Mouse (Mus musculus) brain, embryonic 18.5 days (tissue): ENCODE measurements around the gene Ttc19.

Source experiments
- DNase-seq: peaks from one replicate; pipeline ENCODE4 v3.0.0-alpha.2; 2012; ENCODE audit warnings: low read depth, low spot score

The Ttc19 gene

DNA sequence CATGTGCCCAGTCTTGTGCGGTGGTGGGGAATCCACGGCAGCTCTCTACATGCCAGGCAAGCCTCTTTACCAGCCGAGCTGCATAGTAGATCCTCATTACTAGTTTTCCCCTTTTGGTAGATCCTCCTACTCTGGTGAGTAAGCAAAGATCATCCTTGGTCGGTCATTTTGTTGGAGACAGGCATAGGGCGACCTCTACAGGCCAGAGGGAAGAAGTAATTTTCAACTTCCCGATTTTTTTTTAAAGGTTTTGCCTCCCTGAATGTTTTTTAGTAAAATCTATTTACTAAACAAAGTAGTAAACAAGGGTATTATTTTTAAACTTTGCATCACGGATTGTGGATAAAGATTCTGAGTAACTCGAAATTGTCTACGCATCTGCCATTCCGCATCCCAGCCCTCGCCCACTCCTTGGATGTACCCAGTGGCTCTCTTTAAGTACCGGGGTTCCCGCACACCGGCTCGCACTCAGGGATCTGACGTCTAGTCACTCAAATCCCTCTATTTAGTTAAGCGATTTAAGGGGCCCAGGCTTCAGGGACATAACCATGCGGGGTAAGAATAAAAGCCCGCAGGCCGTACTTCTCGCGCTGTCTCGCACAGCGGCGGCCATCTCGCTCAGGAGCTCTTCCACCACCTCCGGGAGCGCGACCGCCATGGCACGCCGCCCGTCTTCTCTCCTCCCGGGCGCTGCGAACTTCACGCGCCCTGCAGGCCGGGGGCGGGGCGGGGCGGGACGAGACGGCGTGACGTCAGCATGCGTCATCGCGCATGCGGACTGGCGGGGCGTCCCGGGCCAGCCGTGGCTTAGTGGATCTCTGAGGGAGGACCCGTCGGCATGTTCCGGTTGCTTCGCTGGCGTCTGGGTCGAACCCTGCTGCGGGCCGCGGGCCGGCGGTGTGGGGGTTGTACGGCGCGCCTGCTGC, at the start of gene Ttc19, which contains the start of gene Zswim7:
Gene Ttc19 (plus strand): TSS at position 799 of the 926 bp plus-strand sequence.
Gene Zswim7 (minus strand): TSS at position 701 of the 926 bp plus-strand sequence.
- DNase-seq: peak; percentile 80

DNA sequence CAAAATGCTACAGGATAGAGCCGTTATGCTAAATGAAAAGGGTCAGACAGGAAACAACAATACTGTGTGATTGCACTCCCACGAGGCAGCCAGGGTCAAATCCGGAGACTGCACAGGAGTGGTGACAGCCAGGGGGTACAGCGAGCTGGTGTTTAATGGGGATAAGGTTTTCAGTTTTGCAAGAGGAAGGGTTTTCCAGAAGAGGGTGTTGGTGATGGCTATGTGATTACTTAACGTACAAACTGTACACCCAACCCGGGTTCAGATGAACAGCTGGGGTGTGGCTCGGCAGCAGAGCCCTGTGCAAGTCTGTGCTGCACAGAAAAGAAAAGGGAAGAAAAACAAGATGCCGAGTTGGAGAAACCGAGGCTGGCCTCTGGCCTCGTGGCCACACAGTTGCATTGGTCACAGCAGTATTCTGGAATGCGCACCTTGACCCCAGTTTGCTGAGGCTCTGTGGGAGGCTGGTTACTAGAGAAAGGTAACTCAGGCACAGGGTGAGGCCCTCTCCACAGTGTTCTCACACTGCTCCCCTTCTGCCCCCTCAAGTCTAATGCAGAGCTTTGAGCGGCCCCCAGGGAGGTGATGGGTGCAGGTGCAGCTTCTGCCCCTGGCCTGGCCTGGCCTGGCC, 40.5 kb upstream of the Ttc19 start:
- DNase-seq: no peak

DNA sequence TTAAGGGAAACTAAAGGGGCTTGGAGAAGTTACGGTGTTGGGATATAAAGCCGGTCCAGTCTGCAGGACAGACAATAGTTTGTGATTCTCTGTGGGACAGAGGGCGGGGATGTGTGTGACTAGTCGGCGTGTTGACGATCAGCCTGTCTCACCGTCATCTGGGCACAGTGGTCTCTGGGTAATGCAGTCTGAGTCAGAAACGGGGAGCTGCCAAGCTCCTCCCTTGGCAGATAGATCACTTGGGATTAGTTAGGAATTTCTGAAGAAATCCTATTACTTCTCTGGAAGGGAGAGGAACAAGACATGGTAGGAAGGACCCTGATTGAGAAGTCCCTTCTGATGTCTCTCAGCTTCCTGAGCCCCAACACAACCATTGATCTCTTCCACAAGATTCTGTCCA, 37.4 kb upstream of the Ttc19 start:
- no peak for DNase-seq

DNA sequence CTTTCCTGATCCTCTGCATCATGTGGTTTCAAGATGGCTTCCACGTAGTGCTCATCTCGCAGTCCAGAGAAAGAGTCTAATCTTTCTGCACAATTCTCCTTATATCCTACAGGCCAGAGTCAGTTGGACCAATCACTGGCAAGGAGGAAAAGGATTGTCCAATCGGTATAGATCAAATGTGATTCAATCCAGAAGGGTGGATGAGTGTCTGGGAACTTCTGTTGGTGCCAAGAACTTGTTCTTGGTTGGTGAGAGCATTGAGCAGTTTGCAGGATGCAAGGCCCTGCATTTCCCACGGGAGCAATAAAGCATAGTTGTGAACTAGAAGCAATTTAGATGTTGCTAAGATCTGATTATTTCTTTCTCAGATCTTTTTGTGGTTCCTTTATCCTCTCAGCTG, 36.8 kb upstream of the Ttc19 start:
- no peak for DNase-seq

DNA sequence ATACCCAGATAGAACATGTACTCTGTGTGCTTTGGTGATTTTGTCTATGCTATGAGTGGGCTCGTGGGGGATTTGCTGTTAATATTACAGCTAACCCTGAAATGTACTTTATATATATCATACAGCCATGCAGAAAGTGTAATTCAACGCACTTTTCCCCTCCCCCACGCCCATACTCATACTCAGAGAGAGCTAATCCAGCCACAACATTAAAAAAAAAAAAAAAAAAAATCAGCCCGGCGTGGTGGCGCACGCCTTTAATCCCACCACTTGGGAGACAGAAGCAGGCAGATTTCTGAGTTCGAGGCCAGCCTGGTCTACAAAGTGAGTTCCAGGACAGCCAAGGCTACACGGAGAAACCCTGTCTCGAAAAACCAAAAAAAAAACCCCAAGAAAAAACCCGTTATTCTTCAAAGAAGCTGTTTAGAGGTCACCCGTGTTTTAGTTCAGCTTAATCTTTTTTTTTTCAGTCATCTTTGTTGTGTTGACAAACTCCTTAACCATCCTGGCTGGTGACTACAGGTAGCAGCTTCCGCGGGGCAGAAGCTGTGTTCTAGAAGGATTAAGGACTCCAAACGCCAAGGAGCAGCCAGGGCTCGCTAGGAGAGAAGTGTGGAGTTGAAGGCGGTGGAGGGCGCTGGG, 33.4 kb upstream of the Ttc19 start:
- no peak for DNase-seq

DNA sequence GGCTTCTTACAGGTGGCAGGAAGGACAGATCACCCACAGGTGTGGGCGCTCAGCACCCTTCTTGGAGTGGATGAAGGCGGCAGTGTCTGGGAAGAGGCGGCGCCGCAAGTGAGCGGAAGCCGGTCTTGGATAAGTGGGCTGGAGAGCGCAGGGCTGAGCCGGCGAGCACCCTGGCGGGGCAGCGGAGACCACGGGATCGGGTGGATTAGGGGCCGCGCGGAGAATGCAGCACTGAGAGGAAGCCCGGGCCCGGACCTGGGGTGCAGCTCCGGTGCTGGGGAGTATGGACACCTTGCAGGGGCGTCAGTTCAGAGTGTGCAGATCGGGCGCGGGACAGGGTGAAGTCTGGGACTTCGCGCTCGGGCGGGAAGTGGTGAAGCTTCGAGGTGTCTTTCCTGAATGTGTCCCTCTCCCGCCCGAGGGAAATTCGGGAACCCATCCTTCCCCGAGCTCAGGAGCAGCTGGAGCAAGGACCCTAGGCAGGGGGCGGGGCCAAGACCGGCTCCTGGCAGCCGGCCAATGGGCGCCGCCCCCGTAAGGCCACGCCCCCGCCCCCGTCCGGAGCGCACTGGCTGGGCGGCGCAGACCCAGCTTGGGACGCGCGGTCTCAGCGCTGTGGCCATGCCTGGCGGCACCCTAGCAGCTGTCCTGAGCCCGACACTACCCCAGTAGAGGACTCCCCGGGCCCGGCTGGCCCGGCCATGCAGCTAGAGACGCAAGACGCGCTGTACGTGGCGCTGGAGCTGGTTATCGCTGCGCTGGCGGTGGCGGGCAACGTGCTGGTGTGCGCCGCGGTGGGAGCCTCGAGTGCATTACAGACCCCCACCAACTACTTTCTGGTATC, 32.6 kb upstream of the Ttc19 start, which contains the start of gene Adora2b:
Gene Adora2b (plus strand): TSS at position 584 of the 844 bp plus-strand sequence.
- DNase-seq: no peak

DNA sequence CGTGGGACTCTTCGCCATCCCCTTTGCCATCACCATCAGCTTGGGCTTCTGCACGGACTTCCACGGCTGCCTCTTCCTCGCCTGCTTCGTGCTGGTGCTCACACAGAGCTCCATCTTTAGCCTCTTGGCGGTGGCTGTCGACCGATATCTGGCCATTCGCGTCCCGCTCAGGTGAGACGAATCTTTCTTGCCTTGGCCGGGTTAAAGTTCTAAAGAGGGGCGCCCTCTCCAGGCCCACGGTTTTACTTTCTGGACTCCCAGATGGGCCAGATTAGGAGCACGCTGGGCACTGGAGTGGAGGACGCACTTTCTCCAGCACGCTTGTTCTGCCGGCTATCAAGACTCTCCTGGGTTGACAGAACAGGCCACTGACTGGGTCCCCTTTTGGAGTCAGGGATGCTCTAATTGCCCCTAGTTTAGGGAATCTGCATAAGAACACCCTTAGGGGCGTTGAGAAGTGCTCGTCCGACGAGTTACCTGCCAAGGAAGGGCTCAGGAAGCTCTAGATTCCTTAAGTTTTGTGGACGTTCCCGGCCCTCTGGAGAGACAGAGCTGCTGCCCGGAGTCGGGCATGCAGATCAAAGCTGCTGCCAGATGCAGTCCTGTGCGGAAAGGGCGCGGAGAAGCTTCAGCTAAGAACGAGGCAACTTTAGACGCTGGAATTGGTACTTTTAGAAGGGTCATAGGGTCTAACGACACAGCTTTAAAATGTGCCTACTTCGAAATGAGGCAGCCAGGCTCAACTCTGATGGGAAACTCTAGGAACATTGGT, 31.8 kb upstream of the Ttc19 start:
- DNase-seq: no peak

DNA sequence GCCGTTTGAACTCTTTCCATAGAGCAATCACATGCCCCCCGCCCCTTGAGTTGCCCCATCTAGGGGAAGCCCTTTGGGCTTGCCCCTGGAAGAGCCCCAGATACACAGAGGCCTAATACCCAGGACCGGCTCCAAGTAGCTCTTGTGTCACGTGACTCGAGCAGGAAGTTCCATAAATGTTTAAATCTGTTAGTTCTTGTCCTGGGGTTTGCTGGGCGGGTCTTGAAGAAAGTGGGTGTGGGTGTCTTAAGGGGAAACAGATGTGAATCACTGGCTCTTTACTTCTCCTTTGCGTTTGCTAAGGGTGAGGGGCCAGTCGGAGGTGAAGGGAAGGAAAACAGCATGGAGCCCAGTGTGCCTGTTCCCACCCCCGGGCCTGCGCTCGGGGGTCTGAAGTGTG, 30.2 kb upstream of the Ttc19 start:
- no peak for DNase-seq

DNA sequence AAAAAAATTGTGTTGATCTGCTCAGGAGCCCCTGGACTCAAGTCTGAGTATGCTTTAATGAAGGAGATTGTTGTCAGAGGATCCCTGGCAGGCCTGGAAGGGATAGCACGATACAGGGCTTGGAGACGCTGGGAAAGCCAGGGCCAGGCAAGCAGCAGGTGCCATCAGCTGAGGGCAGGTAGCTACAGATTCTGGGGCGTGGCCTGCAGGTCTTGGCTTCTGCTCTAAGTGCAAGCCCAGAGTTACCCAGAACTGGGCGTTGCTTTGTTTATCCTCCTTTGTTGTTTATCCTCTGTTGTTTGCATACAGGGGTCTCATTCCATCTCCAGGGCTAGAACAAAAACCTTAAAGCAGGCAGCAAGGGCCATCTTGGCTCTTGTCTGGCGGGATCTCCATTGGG, 27.9 kb upstream of the Ttc19 start:
- DNase-seq: no peak

DNA sequence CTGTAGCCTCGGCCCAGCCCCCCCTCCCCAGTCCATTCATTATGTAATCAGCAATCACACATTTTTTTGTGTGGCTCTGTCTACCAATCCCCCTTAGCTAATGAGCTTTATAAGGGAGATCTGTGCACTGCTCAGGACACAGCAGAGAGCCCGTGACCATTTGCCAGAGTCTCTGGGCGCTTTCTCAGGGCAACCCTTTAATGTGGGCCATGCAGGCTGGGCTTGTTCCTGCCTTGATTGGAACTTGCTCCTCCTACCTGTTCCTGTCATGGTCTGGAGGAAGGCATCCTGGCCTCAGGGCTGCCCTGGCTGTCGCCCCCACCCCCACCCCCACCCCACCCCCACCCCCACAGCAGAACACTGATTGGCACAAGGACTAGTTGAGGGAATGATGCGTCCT, 22.1 kb upstream of the Ttc19 start:
- no peak for DNase-seq

DNA sequence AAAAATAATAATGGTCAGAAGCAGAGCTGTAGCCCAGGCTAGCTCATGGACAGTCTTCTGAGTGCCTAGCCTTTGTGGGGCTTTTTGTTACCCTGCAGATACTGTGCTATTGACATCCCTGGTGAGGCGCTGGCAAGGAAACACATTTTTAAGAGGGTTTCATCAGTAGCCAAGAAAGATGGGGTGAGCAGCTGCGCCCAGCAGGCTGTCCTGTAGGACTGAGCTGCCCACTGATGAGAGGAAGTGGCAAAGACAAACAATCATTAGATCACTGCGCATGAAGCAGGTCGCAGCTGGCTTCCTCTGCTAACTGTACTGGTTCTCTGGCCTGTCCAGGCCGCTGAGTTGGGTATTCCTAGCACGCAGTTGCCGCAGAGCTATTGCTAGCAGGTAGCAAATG, 17.7 kb upstream of the Ttc19 start:
- DNase-seq: no peak

DNA sequence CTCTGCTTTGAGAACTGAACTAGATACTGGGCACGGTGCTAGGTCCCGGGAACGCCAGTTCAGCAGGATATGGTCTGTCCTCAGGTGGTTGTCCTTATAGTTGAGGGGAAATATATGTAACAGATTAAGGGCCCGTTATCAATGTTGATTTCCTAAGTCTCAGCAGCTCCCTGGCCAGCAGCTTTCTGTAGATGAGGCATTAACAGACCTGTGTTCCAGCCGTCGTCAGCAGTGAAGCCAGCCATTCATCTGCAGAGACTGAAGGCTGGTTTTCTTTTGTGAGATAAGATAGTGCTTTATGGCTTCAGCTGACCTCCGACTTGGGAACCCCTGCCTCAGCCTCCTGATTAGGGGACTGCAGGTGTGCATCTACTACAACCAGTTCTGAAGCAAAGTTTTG, 17.3 kb upstream of the Ttc19 start:
- no peak for DNase-seq

DNA sequence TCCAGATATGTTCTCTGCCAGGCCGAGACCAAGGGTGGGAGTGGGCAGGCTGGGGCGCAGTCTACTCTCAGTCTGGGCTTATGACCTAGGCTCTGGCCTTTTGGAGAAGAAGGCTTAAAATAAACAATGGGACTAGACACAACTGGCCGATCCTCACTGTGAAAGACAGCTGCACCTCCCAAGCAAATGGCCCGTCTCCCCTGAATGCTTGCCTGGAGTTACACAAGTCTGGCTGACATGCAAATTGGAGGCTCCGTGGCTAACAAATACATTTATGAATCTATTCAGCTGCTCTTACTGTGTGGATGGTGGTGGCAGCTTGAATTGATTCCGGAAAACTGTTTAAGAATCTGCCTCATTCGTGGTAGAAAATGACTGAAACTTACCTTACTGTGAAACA, 15.6 kb upstream of the Ttc19 start:
- DNase-seq: no peak

DNA sequence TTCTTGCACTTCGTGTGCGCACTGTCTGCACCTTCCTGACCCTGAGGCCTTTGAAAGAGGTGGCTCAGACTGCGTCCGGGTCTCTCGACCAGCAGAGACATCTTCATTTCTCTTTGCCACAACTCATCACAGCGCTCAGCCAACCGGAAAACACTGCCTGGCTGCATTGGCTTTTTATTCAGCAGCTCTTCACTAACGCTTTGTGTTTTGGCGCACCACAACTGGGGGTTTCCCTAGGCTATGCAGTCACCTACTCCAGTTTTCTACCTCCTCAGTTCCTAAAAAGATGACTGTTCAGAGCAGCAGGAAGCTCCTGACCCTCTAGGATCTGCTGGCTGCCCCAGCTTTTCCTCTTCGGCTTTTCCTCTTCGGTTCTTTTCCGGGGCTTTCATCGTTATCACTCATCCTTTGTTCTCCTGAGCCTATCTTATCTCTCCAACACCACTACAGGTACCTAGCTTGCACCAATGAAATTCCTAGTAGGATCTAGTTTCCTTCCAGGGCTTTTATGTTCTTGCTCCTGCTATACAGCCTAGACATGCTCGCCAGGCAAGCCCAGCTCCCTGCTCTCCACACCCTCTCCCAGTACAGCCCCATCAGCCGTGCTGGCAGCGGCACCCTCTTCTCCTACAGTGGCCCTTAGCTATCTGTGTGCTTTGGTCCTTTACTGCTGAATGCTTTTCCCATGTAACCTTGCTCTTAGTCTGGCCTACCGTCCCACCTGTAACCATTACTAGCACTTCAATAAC, 14.6 kb upstream of the Ttc19 start:
- no peak for DNase-seq

DNA sequence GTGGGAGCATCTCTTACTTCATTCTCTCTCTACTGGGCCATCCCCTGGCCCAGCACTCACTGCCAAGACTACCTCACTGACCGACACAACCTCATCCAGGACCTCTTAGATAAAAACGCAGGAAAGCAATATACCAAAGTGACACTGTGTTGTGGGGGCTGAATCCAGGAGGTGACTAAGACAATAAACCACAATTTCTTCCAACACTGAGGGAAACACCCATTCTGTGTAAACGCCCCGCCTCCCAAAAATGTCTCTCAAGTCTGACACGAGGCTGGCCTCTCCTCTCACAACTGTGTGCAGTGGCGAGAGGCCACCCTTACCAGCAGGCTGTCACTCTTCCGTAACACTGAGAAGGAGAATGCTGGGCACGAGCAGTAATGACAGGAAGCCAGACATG, 12.9 kb upstream of the Ttc19 start:
- no peak for DNase-seq

DNA sequence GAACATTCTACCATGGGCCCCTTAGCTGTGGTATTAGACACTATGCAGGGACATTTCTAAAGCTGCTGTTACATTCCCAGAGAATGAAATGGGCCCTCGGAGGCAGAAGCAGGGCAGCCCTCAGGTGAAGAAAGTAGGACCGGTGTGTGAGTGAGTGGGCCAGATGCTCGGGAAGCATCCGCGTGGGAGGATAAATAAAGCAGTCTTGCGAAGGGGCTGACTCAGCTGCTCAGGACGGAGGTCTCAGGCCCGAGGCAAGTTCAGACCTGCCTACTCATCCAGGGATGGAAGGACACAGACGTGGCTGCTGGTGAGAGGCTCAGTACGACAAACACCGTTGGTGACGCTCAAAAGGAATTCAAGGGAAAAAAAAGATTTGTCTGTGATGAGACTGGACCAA, 12.2 kb upstream of the Ttc19 start:
- DNase-seq: no peak

DNA sequence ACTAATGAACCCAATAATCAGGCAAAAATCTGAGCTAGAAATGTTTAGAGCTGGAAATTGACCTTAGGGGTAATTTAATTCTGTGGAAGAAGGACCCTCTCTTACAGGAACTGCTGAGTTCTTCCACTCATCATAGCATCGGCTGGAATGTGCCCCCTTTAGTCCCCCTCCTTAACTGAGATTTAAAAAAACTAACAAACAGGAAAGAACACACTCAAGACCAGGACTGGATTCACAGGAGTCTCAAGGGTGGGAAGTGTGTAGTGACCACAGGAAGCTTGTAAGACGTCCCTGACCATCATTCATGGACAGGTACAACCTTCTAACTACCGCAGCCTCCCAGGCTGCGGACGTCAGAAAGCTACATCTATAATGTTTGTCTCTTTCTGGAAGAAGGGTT, 10.4 kb upstream of the Ttc19 start:
- no peak for DNase-seq

DNA sequence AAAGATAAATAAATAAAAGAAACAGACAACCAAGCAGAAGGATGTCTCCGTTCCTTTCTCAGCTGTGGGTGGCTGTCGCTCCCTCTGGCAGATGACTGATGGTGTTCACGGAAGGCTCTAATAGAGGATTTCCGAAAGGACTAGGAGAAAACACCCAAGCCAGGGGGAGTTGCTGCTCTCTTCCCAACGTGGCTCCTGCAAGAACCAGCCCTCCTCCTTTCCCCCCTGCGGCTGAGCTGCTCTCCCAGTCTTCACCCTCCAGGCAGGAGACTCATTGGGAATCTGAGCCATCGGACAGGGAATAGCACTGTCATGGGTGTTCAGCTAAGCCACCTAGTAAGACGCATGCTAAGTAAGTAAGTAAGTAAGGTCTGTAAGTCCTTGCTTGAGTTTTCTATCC, 4.2 kb upstream of the Ttc19 start:
- DNase-seq: no peak

DNA sequence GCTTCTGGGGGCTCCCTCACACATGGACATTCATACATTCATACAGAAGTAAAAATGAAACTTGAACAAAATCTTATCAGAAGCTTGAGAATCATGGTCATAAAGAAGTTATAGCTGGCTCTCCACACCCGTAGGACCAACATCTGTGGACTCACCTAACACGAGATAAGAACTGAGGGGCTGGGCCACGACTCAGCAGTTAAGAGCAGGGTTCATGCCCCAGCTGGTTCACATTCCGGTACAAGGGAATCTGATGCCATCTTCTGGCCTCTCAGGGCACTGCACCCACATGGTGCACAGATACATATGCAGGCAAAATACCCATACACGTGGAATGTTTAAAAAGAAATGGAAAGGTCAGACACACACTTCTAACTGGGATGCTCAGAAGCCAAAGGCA, 3.2 kb upstream of the Ttc19 start:
- no peak for DNase-seq

DNA sequence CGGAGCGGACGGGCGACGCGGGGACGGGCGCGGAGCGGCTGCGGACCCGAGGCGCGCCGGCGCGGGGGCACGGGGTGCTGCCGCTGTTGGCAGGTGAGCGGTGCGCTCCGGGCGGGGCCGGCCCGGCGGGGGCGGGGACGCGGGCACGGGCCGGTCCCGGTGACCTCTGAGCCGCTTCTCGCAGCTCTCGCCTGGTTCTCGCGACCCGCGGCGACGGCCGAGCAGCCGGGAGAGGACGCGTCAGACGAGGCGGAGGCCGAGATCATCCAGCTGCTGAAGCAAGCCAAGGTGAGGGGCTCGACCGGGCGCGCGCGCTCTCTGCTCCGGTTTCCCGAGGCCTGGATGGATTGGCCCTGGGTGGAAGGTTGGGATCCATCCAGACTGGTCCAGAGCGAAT, 326 bp downstream of the Ttc19 start:
- DNase-seq: no peak
